Mouse (Mus musculus): ENCODE measurements around the gene Saysd1. TPM values are rescaled to one million over a fixed set of nuclear protein-coding genes. Genes with fewer than 3 reads are reported as not detected.
A peak's percentile ranks its signal among the peaks of the same experiment; 100 is the strongest.

The Saysd1 gene
- total RNA-seq, 2 experiments from 2014 or later, result 8.2 to 8.3 TPM

GRCm38 (mm10) chr14:20164438-20164837 is 26.1 kb upstream of the Saysd1 start:
- no peak for DNase-seq

GRCm38 (mm10) chr14:20162686-20163085 is 24.4 kb upstream of the Saysd1 start:
- peak in 1 of 2 experiments; percentile 34 for DNase-seq

- DNase-seq, result no peak
Observed at GRCm38 (mm10) chr14:20158727-20159681, 20.7 kb upstream of the Saysd1 start.

- DNase-seq, result no peak
Observed at GRCm38 (mm10) chr14:20157595-20157994, 19.3 kb upstream of the Saysd1 start.

GRCm38 (mm10) chr14:20155718-20156117 is 17.4 kb upstream of the Saysd1 start:
- DNase-seq, result no peak

GRCm38 (mm10) chr14:20154937-20155336 is 16.6 kb upstream of the Saysd1 start:
- DNase-seq, result no peak

GRCm38 (mm10) chr14:20154245-20154644 is 15.9 kb upstream of the Saysd1 start:
- DNase-seq, result no peak

GRCm38 (mm10) chr14:20149127-20150080 is 11.1 kb upstream of the Saysd1 start:
- peak in 1 of 2 experiments; percentile 28 for DNase-seq

- DNase-seq, result no peak
Observed at GRCm38 (mm10) chr14:20148514-20148913, 10.2 kb upstream of the Saysd1 start.

GRCm38 (mm10) chr14:20147854-20148253 is 9.5 kb upstream of the Saysd1 start:
- DNase-seq, result peak in 1 of 2 experiments; percentile 31

- no peak for DNase-seq
Observed at GRCm38 (mm10) chr14:20144093-20144492, 5.8 kb upstream of the Saysd1 start.

GRCm38 (mm10) chr14:20134965-20135671 is 3.2 kb downstream of the Saysd1 start:
- no peak for DNase-seq

- DNase-seq, result no peak
Observed at GRCm38 (mm10) chr14:20128162-20128561, 10.2 kb downstream of the Saysd1 start.

- DNase-seq, result no peak
Observed at GRCm38 (mm10) chr14:20127406-20128087, 10.8 kb downstream of the Saysd1 start.

GRCm38 (mm10) chr14:20120868-20121267 is 17.5 kb downstream of the Saysd1 start:
- no peak for DNase-seq

- DNase-seq, result no peak
Observed at GRCm38 (mm10) chr14:20120012-20120411, 18.3 kb downstream of the Saysd1 start.

- peak; percentile 36 to 50 for DNase-seq
Observed at GRCm38 (mm10) chr14:20116149-20116605, 22.2 kb downstream of the Saysd1 start.

GRCm38 (mm10) chr14:20114951-20115350 is 23.4 kb downstream of the Saysd1 start:
- DNase-seq, result no peak

- peak; percentile 91 to 93 for DNase-seq
Observed at GRCm38 (mm10) chr14:20113964-20114363, 24.4 kb downstream of the Saysd1 start.

- DNase-seq, result no peak
Observed at GRCm38 (mm10) chr14:20113189-20113961, 25.0 kb downstream of the Saysd1 start.

Data from adrenal gland, postnatal 36 days (tissue).